Mouse (Mus musculus) hematopoietic stem cell, adult 5-6 weeks (primary cell): ENCODE data around the gene Etv4. TPM values are rescaled to one million over a fixed set of nuclear protein-coding genes. Genes with fewer than 3 reads are reported as not detected.

ENCODE experiments used
- ATAC-seq, 2 experiments: fragments of 125-278 bp in 1 of 2; replicated peaks in 1 of 2; 2 replicates each; pipeline ENCODE4 v1.8.0; 2016 to 2017; ENCODE audit warnings: inconsistent platforms in 2 of 2, mild to moderate bottlenecking in 2 of 2, moderate number of reproducible peaks in 2 of 2, low read depth in 1 of 2, moderate TSS enrichment in 1 of 2; ENCODE audit not compliant: low FRiP score in 2 of 2, poor library complexity in 2 of 2, severe bottlenecking in 2 of 2, insufficient read depth in 1 of 2, low TSS enrichment in 1 of 2
- total RNA-seq: library from RNA; stranded (forward); fragments of 172-1452, 232-1000 nt; gene quantifications from 2 replicates; pipeline ENCODE4 v1.2.3, GENCODE M21; 2017

Etv4 gene
- total RNA-seq = not detected in 2 replicates

DNA sequence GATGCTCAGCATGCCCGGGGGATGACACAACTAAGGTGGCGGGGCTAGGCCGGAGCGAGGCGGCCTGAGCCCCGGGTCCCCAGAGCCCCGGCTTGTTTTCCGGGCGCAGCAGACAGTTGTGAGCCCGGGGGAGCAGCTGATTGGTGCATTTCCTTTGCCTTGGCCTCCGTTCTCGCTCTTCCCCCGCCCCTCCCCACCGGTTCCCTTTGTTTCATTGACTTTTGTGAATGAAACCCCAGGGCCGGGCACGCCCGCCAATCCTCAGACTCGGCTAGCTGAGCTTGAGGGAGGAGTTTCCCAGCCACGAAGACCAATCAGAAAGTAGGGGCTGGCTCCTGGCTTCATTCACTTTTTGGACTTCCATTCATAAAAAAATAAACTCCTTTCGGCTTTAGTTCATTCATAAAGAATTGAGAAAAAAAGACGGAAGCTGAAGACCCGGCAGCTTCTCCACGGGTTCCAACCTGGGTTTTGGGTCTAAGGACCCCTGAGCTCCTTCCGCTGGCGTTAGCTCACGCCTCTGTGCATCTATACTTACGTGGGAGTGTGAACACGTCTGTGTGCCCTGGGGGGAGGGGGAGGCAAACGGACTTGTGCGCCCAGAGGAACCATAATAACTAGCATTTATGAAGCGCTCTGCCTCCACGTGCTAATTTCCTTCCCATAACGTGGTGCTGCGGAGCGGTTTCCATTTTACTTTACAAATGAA is at the start of gene Etv4:
Gene Etv4, minus strand, starts transcription at position 229 of the 709 bp plus-strand sequence.
- ATAC-seq = peak; percentile 91 to 96

DNA sequence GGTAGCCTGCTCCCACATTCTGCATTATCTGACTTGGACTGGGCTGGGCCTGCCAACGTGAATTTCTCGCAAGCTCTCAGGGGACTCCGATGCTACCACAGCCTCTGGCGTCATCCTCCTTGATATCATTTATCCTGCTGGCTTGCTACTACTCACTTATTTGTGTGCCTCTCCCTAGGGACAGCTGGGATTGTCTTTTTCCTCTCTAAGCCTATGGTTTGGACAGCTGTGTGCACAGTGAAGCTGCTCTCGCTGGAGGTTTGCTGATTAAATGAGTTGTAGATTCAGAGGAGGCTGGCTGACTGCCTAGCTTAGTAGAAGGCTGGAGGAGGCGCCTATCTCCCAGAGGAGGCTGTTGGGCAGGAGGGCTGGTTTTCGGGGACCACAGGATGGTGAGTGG is 46.8 kb upstream of the Etv4 start:
- ATAC-seq = no peak

- ATAC-seq = no peak
These were observed 45.4 kb upstream of the Etv4 start for GRCm38 (mm10) chr11:101830616-101831015.

- no peak for ATAC-seq
These were observed 44.9 kb upstream of the Etv4 start for GRCm38 (mm10) chr11:101830112-101830511.

- ATAC-seq = no peak
These were observed 43.5 kb upstream of the Etv4 start for GRCm38 (mm10) chr11:101828718-101829117.

DNA sequence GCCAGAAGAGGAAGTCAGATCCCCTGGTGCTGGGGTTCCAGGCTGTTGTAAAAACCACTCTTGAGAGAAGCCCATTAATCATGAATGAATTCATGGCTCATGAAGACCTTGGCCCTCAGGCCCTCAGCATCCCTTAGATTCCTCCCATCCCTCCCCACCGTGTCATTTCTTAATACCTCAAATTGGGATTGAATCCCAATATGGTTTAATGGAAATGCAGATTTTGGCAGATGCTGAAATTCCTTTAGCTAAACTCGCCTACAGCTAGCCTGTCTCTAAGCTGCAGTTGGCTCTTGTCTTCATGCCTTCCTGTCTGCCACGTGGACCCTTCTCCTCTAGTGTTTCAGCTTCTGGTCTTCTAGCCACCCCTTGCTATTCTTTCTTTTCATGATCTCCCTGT is 38.0 kb upstream of the Etv4 start:
- no peak for ATAC-seq

- no peak for ATAC-seq
These were observed 35.7 kb upstream of the Etv4 start for GRCm38 (mm10) chr11:101820899-101821298.

GRCm38 (mm10) chr11:101819853-101820252 is 34.7 kb upstream of the Etv4 start:
- no peak for ATAC-seq

DNA sequence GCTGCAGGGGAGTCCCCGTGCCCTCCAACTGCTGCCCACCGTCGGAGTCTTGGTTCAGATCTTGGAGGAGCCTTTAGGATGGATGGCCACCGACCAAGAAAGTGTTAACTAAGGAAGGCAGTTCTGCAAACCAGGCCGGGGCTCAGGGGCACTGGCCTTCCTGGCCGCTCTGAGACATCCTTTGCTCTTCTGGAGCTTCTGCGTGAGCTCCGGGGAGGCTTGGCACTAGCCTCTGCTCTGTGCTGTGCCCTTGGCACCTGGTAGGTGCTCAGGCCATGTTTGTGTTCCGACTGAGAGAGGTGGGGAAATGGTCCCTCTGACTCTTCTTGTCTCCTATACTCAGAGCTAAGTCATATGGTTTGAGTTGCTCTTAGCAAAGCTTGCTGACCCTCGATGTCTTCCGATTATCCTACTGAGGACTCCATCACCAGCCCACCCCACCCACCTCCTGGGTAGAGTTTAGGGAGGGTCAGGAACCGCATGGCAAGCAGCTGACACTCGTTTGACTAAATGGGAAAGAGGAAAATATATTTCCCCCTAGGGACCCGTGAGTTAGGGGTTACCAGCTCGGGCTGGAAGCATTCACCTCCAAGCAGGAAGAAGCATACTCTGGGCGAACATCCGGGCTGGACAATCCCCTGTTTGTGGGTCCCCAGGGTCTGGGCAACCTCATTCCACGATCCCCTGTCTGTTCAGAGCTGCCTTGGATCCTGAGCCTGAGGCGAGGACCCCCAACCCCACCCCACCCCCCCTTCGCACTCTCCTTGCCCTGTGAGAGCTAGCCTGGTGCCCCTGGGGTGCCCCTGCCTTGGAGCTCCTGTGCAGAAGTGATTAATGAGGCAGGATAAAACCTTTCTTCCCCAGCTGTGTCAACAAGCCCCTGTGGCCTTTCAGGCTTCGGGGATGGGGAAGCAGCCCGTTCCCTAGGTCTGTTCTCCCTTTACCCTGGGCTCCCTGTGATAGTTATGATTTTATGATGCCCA is 30.2 kb upstream of the Etv4 start:
- 0 out of 4 replicates have a peak, but pooled peaks of 1 of the 2 experiments have one; percentile 20 for ATAC-seq

DNA sequence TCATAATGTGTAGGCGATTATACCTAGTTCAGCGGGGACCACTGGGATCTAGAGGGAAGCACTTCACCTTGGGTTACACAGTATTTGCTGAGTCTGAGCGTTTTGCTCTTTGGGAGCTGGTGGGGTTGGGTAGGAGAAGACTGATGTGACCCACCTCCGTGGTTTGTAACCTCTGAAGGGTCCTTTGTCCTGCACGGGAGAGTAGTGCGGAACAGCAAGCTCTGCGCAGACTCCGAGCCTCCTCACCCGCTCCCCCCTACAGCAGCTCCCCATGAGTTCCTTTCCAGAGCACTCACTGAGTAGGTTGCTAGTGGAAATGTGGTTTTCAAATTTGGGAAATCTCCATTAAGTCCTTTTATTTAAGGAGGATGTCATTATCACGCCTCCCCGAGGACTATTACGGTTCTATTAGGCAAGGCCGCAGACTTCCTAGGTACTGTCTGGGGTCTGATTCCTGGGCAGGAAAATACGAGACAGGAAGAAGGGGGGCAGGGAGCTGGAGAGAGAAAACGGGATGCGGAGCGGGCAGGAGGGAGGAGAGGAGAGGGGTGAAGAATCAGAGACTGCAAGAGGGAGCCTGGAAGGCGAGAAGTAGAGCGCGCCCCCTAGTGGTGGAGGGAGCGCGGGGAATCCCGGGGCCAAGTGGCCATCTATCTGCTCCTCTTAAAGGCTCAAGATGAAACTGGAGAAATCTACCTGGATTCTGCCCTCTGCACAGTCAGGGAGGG is 29.4 kb upstream of the Etv4 start:
- peak in 1 of 2 experiments; percentile 67; a peak in 2 of 4 replicates for ATAC-seq

GRCm38 (mm10) chr11:101813259-101813658 is 28.1 kb upstream of the Etv4 start:
- peak; percentile 75 to 93 for ATAC-seq

DNA sequence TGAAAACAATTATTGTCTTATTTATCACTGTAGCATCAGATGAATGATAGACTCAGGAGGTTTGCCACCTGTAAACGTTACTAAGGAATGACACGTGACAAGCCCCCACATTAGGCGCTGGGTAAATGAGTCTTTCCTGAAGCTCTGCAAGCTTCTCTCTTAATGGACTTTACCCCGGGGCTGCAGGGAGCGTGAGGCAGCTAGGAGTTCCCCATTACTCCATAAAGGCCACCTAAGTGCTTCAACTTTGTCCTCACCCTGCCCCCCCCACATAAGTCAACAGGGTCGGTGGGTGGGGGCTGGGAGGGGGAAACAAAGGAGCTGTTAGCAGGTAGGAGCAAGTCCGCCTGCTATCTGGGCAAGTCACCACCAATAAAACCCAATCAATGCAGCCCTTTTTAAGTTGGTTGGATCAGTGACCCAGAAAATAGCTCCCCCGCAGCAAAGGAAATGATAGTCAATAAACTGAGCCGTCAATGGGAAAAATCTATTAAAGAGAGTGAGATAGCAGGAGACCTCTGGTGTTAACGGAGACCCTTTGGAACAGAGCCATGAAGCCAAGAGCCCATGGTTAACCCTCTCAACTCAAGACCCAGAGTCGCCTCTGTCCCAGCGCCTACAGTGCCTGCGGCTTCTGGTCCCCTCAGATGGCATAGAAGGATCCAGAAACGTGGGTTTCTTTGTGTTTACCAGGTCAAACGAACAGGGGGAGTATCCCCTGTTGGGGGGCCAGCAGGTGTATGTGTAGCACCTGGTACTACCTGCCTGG is 24.1 kb upstream of the Etv4 start:
- no peak for ATAC-seq

- no peak for ATAC-seq
These were observed 22.1 kb upstream of the Etv4 start for GRCm38 (mm10) chr11:101807266-101807665.

- ATAC-seq = no peak
These were observed 21.6 kb upstream of the Etv4 start for GRCm38 (mm10) chr11:101806741-101807140.

DNA sequence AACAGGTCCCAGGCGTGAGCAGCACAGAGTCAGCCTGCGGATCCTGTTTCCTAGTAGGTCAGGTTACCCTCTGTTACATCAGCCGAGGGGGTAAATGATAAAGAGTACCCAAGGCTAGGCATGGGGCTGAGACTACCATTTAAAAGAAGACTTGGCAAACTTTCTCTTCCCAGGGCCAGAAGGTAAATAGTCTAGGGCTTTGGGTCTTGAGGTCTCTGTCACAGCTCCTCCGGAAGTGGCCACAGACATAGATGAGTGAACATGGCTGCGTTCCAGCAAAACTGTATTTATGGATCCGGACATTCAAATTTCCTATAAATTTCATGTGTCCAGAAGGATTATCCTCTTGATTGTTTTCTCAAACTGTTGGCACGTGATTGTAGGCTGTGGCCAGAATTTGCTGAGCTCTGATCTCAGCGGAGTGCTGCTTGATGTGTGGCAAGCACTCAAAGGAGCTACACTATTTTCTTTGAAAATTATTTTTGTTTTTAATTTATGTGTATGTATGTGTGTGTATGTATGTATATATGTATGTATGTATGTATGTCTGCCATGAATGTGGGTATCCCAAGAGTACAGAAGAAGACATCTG is 20.0 kb upstream of the Etv4 start:
- ATAC-seq = no peak

GRCm38 (mm10) chr11:101801386-101801785 is 16.2 kb upstream of the Etv4 start:
- no peak for ATAC-seq

GRCm38 (mm10) chr11:101798083-101798482 is 12.9 kb upstream of the Etv4 start:
- ATAC-seq = no peak
